Mouse (Mus musculus) skeletal muscle tissue, adult 2 months (tissue): ENCODE results near the gene Ptf1a.

Experiments
- DNase-seq: peaks from one replicate; pipeline ENCODE4 v3.0.0-alpha.2; 2012; ENCODE audit warnings: low read depth, low spot score

Gene Ptf1a

DNA sequence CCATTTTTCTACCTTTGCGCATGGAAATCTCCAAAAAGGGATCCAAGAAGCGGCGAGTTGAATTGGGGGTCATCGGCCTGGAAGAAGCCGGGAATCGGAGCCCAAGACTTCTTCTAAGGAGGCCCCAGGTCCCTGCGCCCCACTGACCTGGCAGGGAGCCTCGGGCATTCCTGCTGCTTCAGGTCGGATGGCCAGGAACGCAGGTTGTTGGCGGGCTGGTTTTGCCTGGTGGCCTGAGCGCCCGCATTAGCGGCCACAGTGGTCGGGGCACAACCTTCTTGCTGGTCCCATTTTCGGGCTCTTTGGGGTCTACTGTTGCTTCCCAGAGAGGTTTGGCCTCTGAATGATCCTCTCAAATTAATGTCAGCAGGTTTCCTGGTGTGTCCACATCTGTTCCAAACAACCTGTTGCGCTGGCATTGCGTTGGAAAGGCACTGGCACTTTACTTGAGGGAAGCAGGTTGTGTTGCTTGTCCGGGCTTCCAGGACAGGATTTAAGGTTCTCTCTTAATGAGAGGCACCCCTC is 7.1 kb downstream of the Ptf1a start:
- no peak for DNase-seq

DNA sequence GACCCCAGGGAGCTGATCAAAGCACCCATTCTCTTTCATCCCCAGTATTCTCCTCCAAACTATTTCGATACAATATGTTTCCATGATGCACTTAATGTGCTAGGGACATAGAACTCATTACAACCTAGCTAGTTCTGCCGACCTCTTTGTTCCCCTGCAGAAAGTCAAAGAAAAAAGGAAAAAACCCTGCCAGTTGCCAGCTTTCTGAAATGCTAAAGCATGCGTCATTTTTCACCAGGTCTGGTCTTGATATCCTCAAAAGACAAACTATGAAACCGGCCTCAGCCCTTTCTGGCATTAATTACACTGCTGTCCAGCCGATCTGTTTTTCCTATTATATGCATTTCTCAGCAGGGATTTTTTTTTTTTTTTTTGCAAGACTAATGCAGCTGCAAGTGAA is 9.8 kb downstream of the Ptf1a start:
- DNase-seq: no peak

DNA sequence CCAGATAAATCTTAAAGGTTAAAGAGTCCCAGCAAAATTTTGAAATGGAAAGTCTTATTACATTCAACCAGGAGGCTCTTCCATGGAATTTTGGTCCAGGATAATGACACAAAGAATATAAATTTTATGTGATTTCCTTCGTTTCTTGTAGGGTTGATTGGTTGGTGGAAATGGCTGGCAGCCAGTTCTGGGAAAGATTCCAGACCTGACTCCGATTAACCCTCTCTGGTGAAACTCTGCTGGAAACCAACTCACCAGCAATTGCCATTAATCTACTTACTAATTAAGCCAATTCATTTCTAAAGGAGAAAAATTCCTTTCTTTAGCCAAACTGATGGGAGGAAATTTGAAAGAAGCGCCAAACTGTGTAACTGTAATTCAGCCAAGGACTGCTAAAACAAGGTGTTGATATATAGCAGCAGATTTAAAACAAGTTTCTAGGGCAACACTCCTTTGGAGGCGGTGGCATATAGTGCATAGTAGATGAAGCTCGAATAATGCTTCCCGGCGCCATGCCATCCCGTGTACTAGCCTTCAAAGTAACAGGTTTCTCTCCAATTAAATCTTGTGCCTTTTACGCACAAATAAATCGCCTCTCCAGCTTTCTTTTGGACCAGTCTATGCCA is 10.5 kb downstream of the Ptf1a start:
- DNase-seq: no peak

DNA sequence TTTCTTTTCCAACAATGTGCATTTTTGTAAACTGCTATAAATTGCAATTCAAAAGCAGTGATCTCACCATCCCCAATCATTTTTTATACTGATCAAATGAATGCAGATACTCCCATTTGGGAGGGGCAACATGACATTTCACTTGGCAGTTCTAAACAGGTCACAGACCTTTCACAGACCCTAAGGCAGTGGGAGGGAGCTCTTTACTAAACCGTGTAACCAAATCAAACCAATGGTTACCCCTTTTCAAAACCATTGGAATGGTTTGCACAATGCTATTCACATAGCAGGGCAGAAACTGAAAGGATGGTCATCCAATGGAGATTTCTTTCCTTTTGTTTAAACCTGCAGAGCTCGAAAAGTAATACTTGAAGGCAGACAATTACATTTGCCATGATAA is 13.3 kb downstream of the Ptf1a start:
- no peak for DNase-seq

GRCm38 (mm10) chr2:19461940-19462339 is 16.5 kb downstream of the Ptf1a start:
- no peak for DNase-seq

GRCm38 (mm10) chr2:19490262-19490661 is 44.8 kb downstream of the Ptf1a start:
- DNase-seq: no peak
